Mouse (Mus musculus) neural tube, embryonic 11.5 days (tissue): ENCODE results near the gene Scamp2. TPM values are rescaled to one million over a fixed set of nuclear protein-coding genes. Genes with fewer than 3 reads are reported as not detected.

Source experiments
- ATAC-seq: fragments of 200-750 bp; cut with Nextera tagmentation; 2 replicates; pipeline ENCODE4 v1.8.0; 2017; ENCODE audit warnings: moderate number of reproducible peaks, mild to moderate bottlenecking, moderate TSS enrichment, moderate library complexity; ENCODE audit not compliant: insufficient read depth, low FRiP score, low TSS enrichment
- DNase-seq: peaks from one replicate; pipeline ENCODE4 v3.0.0-alpha.2; 2015; ENCODE audit warnings: low spot score
- H3K27ac ChIP-seq: fragments of 300-500 bp; sonication (generic); 2 replicates; pipeline ENCODE4 v1.5.1; 2014; ENCODE audit warnings: low read depth, mild to moderate bottlenecking, low read length
- H3K27me3 ChIP-seq: fragments of 300-500 bp; sonication (generic); 2 replicates; pipeline ENCODE4 v1.6.1; 2014; ENCODE audit warnings: mild to moderate bottlenecking, low read length, mixed read lengths; ENCODE audit not compliant: control insufficient read depth, insufficient read depth
- H3K36me3 ChIP-seq: fragments of 300-500 bp; sonication (generic); 2 replicates; pipeline ENCODE4 v1.6.1; 2014; ENCODE audit warnings: mild to moderate bottlenecking, low read length, moderate library complexity, mixed read lengths; ENCODE audit not compliant: control insufficient read depth, insufficient read depth
- H3K4me1 ChIP-seq: fragments of 300-500 bp; sonication (generic); 2 replicates; pipeline ENCODE4 v1.6.1; 2014; ENCODE audit warnings: low read length, mixed read lengths; ENCODE audit not compliant: control insufficient read depth, insufficient read depth
- H3K4me2 ChIP-seq: fragments of 300-500 bp; sonication (generic); 2 replicates; pipeline ENCODE4 v1.6.1; 2014; ENCODE audit warnings: low read depth, mild to moderate bottlenecking, moderate library complexity
- H3K4me3 ChIP-seq: fragments of 300-500 bp; sonication (generic); 2 replicates; pipeline ENCODE4 v1.5.1; 2014; ENCODE audit warnings: low read depth, low read length
- H3K9ac ChIP-seq: fragments of 300-500 bp; sonication (generic); 2 replicates; pipeline ENCODE4 v1.6.1; 2014; ENCODE audit warnings: mild to moderate bottlenecking, low read length
- H3K9me3 ChIP-seq: fragments of 300-500 bp; sonication (generic); 2 replicates; pipeline ENCODE4 v1.6.1; 2016; ENCODE audit warnings: low read length; ENCODE audit not compliant: control insufficient read depth
- WGBS: fragments of 180-500 bp; shearing (Covaris S2); extraction: QIAGEN DNeasy Blood & Tissue Kit; methylation state at CpG from one replicate; pipeline ENCODE4 v1.1.7; 2014; 5-methylcytosine and 5-hydroxymethylcytosine counted together
- polyA plus RNA-seq: library from polyadenylated mRNA; unstranded; fragments of >200 nt; fragmentation: Nextera tagmentation; extraction: Ambion mirVana; gene quantifications from 2 replicates; pipeline ENCODE4 v1.2.1, GENCODE M21; 2014

Gene Scamp2
- polyA plus RNA-seq, 1 experiment from 2014 or later: 59.6 TPM

- no peak for ATAC-seq
- Histone ChIP-seq H3K36me3 (no peaks in the 10 kb centered on the region), H3K27ac (no peak overlapping the region), H3K4me3 (no peak overlapping the region), H3K4me2 (no peak overlapping the region), H3K4me1 (peaks cover 10% of the 10 kb centered on the region; the same call in 1 of the 2 replicates), H3K9me3 (no peaks in the 10 kb centered on the region), H3K27me3 (no peaks in the 10 kb centered on the region), H3K9ac (no peak overlapping the region)
- no peak for DNase-seq
- 89% methylated on average over 4 of the region's 4 CpGs for WGBS
Observed at GRCm38 (mm10) chr9:57558625-57559024, 2.1 kb upstream of the Scamp2 start.

GRCm38 (mm10) chr9:57559568-57559967 is 1.2 kb upstream of the Scamp2 start:
- Histone ChIP-seq H3K27me3 (no peaks in the 10 kb centered on the region), H3K36me3 (no peaks in the 10 kb centered on the region), H3K4me1 (peaks cover 10% of the 10 kb centered on the region; the same call in 1 of the 2 replicates), H3K4me2 (no peak overlapping the region), H3K9ac (no peak overlapping the region), H3K4me3 (no peak overlapping the region), H3K27ac (no peak overlapping the region), H3K9me3 (no peaks in the 10 kb centered on the region)
- DNase-seq (no peak), ATAC-seq (no peak)
- 81% methylated on average over 2 of the region's 2 CpGs for WGBS

GRCm38 (mm10) chr9:57560263-57560662 is 480 bp upstream of the Scamp2 start:
- 29% methylated on average over 7 of the region's 7 CpGs for WGBS
- no peak for ATAC-seq

GRCm38 (mm10) chr9:57561711-57562099 is 962 bp downstream of the Scamp2 start:
- no peak for ATAC-seq
- H3K27me3 ChIP-seq: no peaks in the 10 kb centered on the region
- H3K36me3 ChIP-seq: no peaks in the 10 kb centered on the region
- H3K9me3 ChIP-seq: no peaks in the 10 kb centered on the region
- DNase-seq: no peak
- H3K4me3 ChIP-seq: peak overlapping the region; percentile 52
- H3K4me2 ChIP-seq: peak overlapping the region; percentile 74
- H3K4me1 ChIP-seq: peaks cover 10% of the 10 kb centered on the region; the same call in 1 of the 2 replicates
- no peak overlapping the region for H3K9ac ChIP-seq
- WGBS: 80% methylated on average over 13 of the region's 13 CpGs
- H3K27ac ChIP-seq: no peak overlapping the region

More at GRCm38 (mm10) chr9:57560263-57560662, 480 bp upstream of the Scamp2 start:
- H3K36me3 ChIP-seq: no peaks in the 10 kb centered on the region
- peak overlapping the region; percentile 74 for H3K4me2 ChIP-seq
- peak overlapping the region; percentile 57 for H3K9ac ChIP-seq
- H3K27me3 ChIP-seq: no peaks in the 10 kb centered on the region
- H3K9me3 ChIP-seq: no peaks in the 10 kb centered on the region
- H3K4me3 ChIP-seq: peak overlapping the region; percentile 52
- peaks cover 10% of the 10 kb centered on the region; the same call in 1 of the 2 replicates for H3K4me1 ChIP-seq
- DNase-seq: no peak
- H3K27ac ChIP-seq: peak overlapping the region; percentile 54; the same call in 1 of the 2 replicates

GRCm38 (mm10) chr9:57562896-57563372 is 2.2 kb downstream of the Scamp2 start:
- Histone ChIP-seq H3K9me3 (no peaks in the 10 kb centered on the region), H3K4me1 (peaks cover 10% of the 10 kb centered on the region; the same call in 1 of the 2 replicates), H3K4me3 (no peak overlapping the region), H3K27me3 (no peaks in the 10 kb centered on the region), H3K36me3 (no peaks in the 10 kb centered on the region), H3K9ac (no peak overlapping the region), H3K27ac (no peak overlapping the region), H3K4me2 (no peak overlapping the region)
- DNase-seq (no peak), ATAC-seq (no peak)
- WGBS: 68% methylated on average over 4 of the region's 4 CpGs

- WGBS: 88% methylated on average over 6 of the region's 6 CpGs
- no peak for ATAC-seq
- no peak overlapping the region for H3K27ac ChIP-seq
Observed at GRCm38 (mm10) chr9:57564609-57565008, 3.9 kb downstream of the Scamp2 start.

GRCm38 (mm10) chr9:57565741-57566221 is 5.0 kb downstream of the Scamp2 start:
- H3K4me3 ChIP-seq: no peak overlapping the region
- peaks cover 10% of the 10 kb centered on the region; the same call in 1 of the 2 replicates for H3K4me1 ChIP-seq
- WGBS: 54% methylated on average over 10 of the region's 10 CpGs
- no peak overlapping the region for H3K4me2 ChIP-seq
- H3K9me3 ChIP-seq: no peaks in the 10 kb centered on the region
- DNase-seq: peak; percentile 32
- no peak overlapping the region for H3K27ac ChIP-seq
- H3K9ac ChIP-seq: no peak overlapping the region
- ATAC-seq: no peak
- no peaks in the 10 kb centered on the region for H3K27me3 ChIP-seq
- H3K36me3 ChIP-seq: peaks cover 5% of the 10 kb centered on the region

More at GRCm38 (mm10) chr9:57564609-57565008, 3.9 kb downstream of the Scamp2 start:
- Histone ChIP-seq H3K9me3 (no peaks in the 10 kb centered on the region), H3K4me1 (peaks cover 10% of the 10 kb centered on the region; the same call in 1 of the 2 replicates), H3K9ac (no peak overlapping the region), H3K27me3 (no peaks in the 10 kb centered on the region), H3K36me3 (peaks cover 5% of the 10 kb centered on the region), H3K4me2 (no peak overlapping the region), H3K4me3 (no peak overlapping the region)
- no peak for DNase-seq

- Histone ChIP-seq H3K4me1 (peaks cover 4% of the 10 kb centered on the region; the same call in 1 of the 2 replicates), H3K4me2 (no peak overlapping the region), H3K27ac (no peak overlapping the region), H3K9me3 (no peaks in the 10 kb centered on the region), H3K36me3 (peaks cover 5% of the 10 kb centered on the region), H3K27me3 (no peaks in the 10 kb centered on the region), H3K9ac (no peak overlapping the region), H3K4me3 (no peak overlapping the region)
- no peak for DNase-seq
- ATAC-seq: no peak
- WGBS: 60% methylated on average over 8 of the region's 8 CpGs
Observed at GRCm38 (mm10) chr9:57566846-57567245, 6.1 kb downstream of the Scamp2 start.

- Histone ChIP-seq H3K9ac (no peak overlapping the region), H3K9me3 (no peaks in the 10 kb centered on the region), H3K27me3 (no peaks in the 10 kb centered on the region), H3K4me3 (no peak overlapping the region), H3K36me3 (peaks cover 5% of the 10 kb centered on the region), H3K27ac (no peak overlapping the region), H3K4me2 (no peak overlapping the region), H3K4me1 (no peaks in the 10 kb centered on the region)
- 94% methylated on average over 6 of the region's 6 CpGs for WGBS
- ATAC-seq: no peak
- DNase-seq: no peak
Observed at GRCm38 (mm10) chr9:57568500-57568899, 7.8 kb downstream of the Scamp2 start.
